Mouse (Mus musculus) liver, embryonic 14.5 days (tissue): ENCODE data around the gene Leprot.

Experiments used
- CTCF ChIP-seq: IDR thresholded peaks from 2 replicates; pipeline ENCODE4 v1.5.1; 2016; ENCODE audit warnings: antibody characterized with exemption, low read depth, control low read depth
- EP300 ChIP-seq: IDR thresholded peaks from 2 replicates; pipeline ENCODE4 v1.6.1; 2016; ENCODE audit warnings: antibody characterized with exemption, low read depth

DNA sequence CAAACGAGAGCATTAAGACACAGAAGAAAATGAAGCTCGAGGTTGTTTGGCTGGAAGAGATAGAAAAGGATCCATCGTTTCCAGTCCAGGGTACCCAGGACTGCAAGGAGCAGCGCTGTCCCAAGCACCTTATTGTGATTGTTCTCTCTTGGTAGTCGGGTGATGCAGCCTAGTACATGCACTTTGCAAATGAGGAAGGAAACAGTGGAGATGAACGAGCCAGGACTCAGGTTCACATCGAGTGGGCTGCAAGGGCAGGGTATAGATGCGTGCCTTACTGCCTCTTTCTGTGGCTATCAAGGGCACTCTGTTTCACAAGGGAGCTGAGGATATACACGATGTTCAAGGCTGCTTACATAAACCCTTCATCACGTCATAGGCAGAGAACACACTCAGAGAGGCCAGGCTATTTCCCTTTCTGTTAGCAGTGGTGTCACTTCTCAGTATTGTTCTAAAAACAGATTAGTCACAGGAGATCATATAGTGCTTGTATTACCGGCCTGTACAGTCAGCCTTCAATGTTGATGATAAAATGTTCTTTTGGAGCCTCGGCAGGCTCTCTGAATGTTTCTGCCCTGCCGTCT, 38.8 kb downstream of the Leprot start:
- TF ChIP-seq CTCF (no peak), EP300 (no peak)
